Mouse (Mus musculus): ENCODE measurements around the gene Irf2. TPM values are rescaled to one million over a fixed set of nuclear protein-coding genes. Genes with fewer than 3 reads are reported as not detected.

Irf2 gene
- 10.1 and 14.1 TPM in 2 replicates for polyA plus RNA-seq (2014; fragmentation: Nextera tagmentation; extraction: Ambion mirVana)

- Histone ChIP-seq H3K4me1 (ENCODE audit: control insufficient read depth, insufficient read depth, low read length) (peaks cover 6% of the 10 kb centered on the region; the same call in 1 of the 2 replicates), H3K27me3 (ENCODE audit: control insufficient read depth, insufficient read depth, low read length) (no peaks in the 10 kb centered on the region), H3K9ac (ENCODE audit: low read length) (peak within 1 kb of the TSS; percentile 93), H3K27ac (ENCODE audit: low read depth, low read length) (peak within 1 kb of the TSS; percentile 88), H3K4me2 (ENCODE audit: low read depth) (peak within 1 kb of the TSS; percentile 81), H3K9me3 (ENCODE audit: control insufficient read depth, low read length) (0 out of 2 replicates have a peak, but pooled peaks cover 3% of the 10 kb centered on the region), H3K4me3 (ENCODE audit: low read depth, low read length) (peak within 1 kb of the TSS; percentile 95), H3K36me3 (ENCODE audit: control insufficient read depth, insufficient read depth, low read length) (no peaks in the 10 kb centered on the region)
- ATAC-seq (ENCODE audit: insufficient read depth, low FRiP score, low TSS enrichment): peak; percentile 70
- under 1% methylated on average over 49 of the region's 51 CpGs for WGBS
- peak; percentile 86 for DNase-seq (ENCODE audit: low spot score)
Measured at GRCm38 (mm10) chr8:46739003-46739949, at the start of gene Irf2. TSS of gene Irf2 (plus strand) at chr8:46739732.

DNA sequence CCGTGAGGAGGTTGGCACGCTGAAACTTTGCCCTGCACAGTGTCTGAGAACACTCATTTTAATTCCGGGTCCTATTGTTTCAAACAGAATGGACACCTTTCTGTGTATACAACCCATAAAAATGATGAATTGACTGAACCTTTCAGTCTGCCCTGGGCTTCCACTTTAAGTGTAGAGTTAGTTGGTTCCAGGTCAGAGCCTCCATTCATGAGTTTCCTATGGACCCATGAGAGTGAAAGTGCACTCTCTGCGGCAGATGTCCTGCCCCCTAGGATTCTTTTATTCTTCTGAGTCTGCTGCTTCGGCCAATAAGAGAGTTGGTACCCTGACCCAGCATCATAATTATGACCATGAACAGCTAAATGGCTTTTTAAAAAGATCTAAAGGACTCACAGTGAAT lies 49.4 kb upstream of the Irf2 start:
- Histone ChIP-seq H3K4me1 (ENCODE audit: control insufficient read depth, insufficient read depth, low read length) (peaks cover 12% of the 10 kb centered on the region; the same call in 1 of the 2 replicates), H3K9ac (ENCODE audit: low read length) (no peak overlapping the region), H3K4me3 (ENCODE audit: low read depth, low read length) (no peak overlapping the region), H3K9me3 (ENCODE audit: control insufficient read depth, low read length) (no peaks in the 10 kb centered on the region), H3K27ac (ENCODE audit: low read depth, low read length) (peak overlapping the region; percentile 41; the same call in 1 of the 2 replicates), H3K36me3 (ENCODE audit: control insufficient read depth, insufficient read depth, low read length) (no peaks in the 10 kb centered on the region), H3K27me3 (ENCODE audit: control insufficient read depth, insufficient read depth, low read length) (no peaks in the 10 kb centered on the region), H3K4me2 (ENCODE audit: low read depth) (no peak overlapping the region; the same call in 1 of the 2 replicates)
- ATAC-seq (ENCODE audit: insufficient read depth, low FRiP score, low TSS enrichment): peak; percentile 42; the same call in 1 of the 2 replicates
- 43% methylated on average over 5 of the region's 5 CpGs for WGBS
- no peak for DNase-seq (ENCODE audit: low spot score)

DNA sequence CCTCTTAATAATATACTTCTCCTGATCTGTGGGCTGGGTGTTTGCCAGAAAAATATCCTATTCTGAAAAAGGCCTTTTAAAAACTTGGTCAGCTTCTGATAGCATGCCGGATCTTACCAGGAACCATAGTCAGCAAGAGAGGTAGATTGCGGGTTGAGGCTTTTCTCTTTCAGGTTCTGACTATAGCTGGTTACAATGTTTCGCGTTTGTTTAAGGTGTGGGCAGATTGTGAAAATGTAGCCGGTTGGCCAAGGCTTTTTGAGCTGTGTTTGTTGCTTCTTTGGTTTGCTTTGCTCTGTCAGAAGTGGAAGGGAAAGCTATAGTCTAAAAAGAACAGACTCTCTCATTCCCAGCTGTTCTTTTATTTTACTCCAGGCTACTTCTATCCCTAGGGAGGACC lies 49.0 kb upstream of the Irf2 start:
- H3K36me3 ChIP-seq (ENCODE audit: control insufficient read depth, insufficient read depth, low read length): no peaks in the 10 kb centered on the region
- H3K4me2 ChIP-seq (ENCODE audit: low read depth): no peak overlapping the region
- ATAC-seq (ENCODE audit: insufficient read depth, low FRiP score, low TSS enrichment) (no peak), DNase-seq (ENCODE audit: low spot score) (no peak)
- H3K4me3 ChIP-seq (ENCODE audit: low read depth, low read length): no peak overlapping the region
- H3K4me1 ChIP-seq (ENCODE audit: control insufficient read depth, insufficient read depth, low read length): peaks cover 12% of the 10 kb centered on the region; the same call in 1 of the 2 replicates
- no peaks in the 10 kb centered on the region for H3K27me3 ChIP-seq (ENCODE audit: control insufficient read depth, insufficient read depth, low read length)
- H3K27ac ChIP-seq (ENCODE audit: low read depth, low read length): no peak overlapping the region; the same call in 1 of the 2 replicates
- WGBS: 60% methylated on average over 5 of the region's 5 CpGs
- H3K9ac ChIP-seq (ENCODE audit: low read length): no peak overlapping the region
- H3K9me3 ChIP-seq (ENCODE audit: control insufficient read depth, low read length): no peaks in the 10 kb centered on the region

DNA sequence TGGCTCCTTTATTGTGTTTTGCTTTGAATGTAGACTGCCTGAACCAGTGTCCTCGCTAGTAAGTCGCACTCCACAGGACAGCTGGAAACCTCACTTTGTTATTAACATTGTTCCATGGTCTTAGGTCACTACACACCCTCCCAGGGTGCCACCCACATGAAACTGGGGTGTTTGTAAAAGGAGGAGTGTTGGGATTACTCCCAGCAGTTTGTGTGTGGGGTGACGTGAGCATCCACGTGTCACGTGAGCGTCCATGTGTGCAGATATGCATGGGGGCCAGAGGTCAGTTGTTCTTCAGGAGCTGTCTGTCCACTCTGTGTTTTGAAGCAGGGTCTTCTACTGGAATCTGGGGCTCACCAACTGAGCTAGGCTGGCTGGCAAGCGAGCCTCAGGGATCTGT lies 48.2 kb upstream of the Irf2 start:
- no peak for ATAC-seq (ENCODE audit: insufficient read depth, low FRiP score, low TSS enrichment)

GRCm38 (mm10) chr8:46696256-46697041 lies 43.1 kb upstream of the Irf2 start:
- H3K27me3 ChIP-seq (ENCODE audit: control insufficient read depth, insufficient read depth, low read length): no peaks in the 10 kb centered on the region
- WGBS: 82% methylated on average over 15 of the region's 15 CpGs
- no peak overlapping the region for H3K4me3 ChIP-seq (ENCODE audit: low read depth, low read length)
- no peak overlapping the region for H3K4me2 ChIP-seq (ENCODE audit: low read depth)
- no peak overlapping the region for H3K9ac ChIP-seq (ENCODE audit: low read length)
- no peak for ATAC-seq (ENCODE audit: insufficient read depth, low FRiP score, low TSS enrichment)
- DNase-seq (ENCODE audit: low spot score): no peak
- H3K4me1 ChIP-seq (ENCODE audit: control insufficient read depth, insufficient read depth, low read length): peaks cover 9% of the 10 kb centered on the region; the same call in 1 of the 2 replicates
- no peaks in the 10 kb centered on the region for H3K36me3 ChIP-seq (ENCODE audit: control insufficient read depth, insufficient read depth, low read length)
- H3K9me3 ChIP-seq (ENCODE audit: control insufficient read depth, low read length): no peaks in the 10 kb centered on the region
- H3K27ac ChIP-seq (ENCODE audit: low read depth, low read length): no peak overlapping the region

More for the DNA sequence above, 48.2 kb upstream of the Irf2 start:
- Histone ChIP-seq H3K27ac (ENCODE audit: low read depth, low read length) (no peak overlapping the region), H3K4me3 (ENCODE audit: low read depth, low read length) (no peak overlapping the region), H3K36me3 (ENCODE audit: control insufficient read depth, insufficient read depth, low read length) (no peaks in the 10 kb centered on the region), H3K4me1 (ENCODE audit: control insufficient read depth, insufficient read depth, low read length) (peaks cover 12% of the 10 kb centered on the region; the same call in 1 of the 2 replicates), H3K9me3 (ENCODE audit: control insufficient read depth, low read length) (no peaks in the 10 kb centered on the region), H3K4me2 (ENCODE audit: low read depth) (no peak overlapping the region), H3K27me3 (ENCODE audit: control insufficient read depth, insufficient read depth, low read length) (no peaks in the 10 kb centered on the region), H3K9ac (ENCODE audit: low read length) (no peak overlapping the region)
- WGBS: 49% methylated on average over 7 of the region's 7 CpGs
- DNase-seq (ENCODE audit: low spot score): no peak

GRCm38 (mm10) chr8:46697566-46697965 lies 42.0 kb upstream of the Irf2 start:
- H3K9me3 ChIP-seq (ENCODE audit: control insufficient read depth, low read length): no peaks in the 10 kb centered on the region
- WGBS: 78% methylated on average over 4 of the region's 4 CpGs
- H3K9ac ChIP-seq (ENCODE audit: low read length): no peak overlapping the region
- no peaks in the 10 kb centered on the region for H3K36me3 ChIP-seq (ENCODE audit: control insufficient read depth, insufficient read depth, low read length)
- H3K27ac ChIP-seq (ENCODE audit: low read depth, low read length): no peak overlapping the region
- ATAC-seq (ENCODE audit: insufficient read depth, low FRiP score, low TSS enrichment) (no peak), DNase-seq (ENCODE audit: low spot score) (no peak)
- no peak overlapping the region for H3K4me3 ChIP-seq (ENCODE audit: low read depth, low read length)
- H3K4me1 ChIP-seq (ENCODE audit: control insufficient read depth, insufficient read depth, low read length): no peaks in the 10 kb centered on the region
- H3K27me3 ChIP-seq (ENCODE audit: control insufficient read depth, insufficient read depth, low read length): no peaks in the 10 kb centered on the region
- H3K4me2 ChIP-seq (ENCODE audit: low read depth): no peak overlapping the region

DNA sequence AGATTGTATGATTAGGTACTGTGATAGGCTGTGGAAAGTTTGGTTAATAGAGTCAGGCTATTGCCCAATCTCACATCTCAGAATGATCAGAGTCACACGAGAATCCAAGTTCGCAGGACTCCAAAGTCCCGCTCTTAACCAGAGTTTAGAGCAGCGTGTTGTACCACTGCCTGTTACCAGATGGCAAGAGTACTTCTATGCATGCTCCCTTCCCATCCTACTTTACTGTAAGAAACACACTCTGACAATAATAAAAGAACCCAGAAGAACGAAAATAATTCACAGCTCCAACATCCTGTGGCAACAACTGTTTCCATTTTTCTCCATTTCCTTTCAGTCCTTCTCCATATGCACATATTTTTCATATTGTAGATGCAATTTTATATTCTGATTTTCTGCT lies 41.4 kb upstream of the Irf2 start:
- WGBS: 95% methylated on average over 5 of the region's 5 CpGs
- Histone ChIP-seq H3K9me3 (ENCODE audit: control insufficient read depth, low read length) (no peaks in the 10 kb centered on the region), H3K27me3 (ENCODE audit: control insufficient read depth, insufficient read depth, low read length) (no peaks in the 10 kb centered on the region)

DNA sequence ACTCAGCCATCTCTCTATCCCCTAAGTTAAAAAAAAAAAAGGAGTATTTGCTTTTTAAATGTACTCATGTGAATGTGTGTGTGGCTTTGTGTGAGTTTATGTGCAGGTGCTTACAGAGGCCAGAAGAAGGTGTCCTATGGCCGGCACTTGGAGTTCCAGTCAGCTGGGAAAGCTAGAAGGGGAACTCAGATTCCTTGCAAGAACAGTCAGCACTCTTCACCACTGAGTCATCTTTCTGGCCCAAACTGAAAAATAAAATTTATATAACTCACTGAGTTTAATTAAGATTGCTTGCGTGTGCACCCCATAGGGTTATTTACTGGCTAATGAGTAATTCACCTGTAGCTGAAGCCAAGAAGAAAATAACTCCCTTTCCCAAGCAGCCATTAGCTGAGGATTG lies 34.4 kb upstream of the Irf2 start:
- no peak for DNase-seq (ENCODE audit: low spot score)
- no peaks in the 10 kb centered on the region for H3K27me3 ChIP-seq (ENCODE audit: control insufficient read depth, insufficient read depth, low read length)
- no peak for ATAC-seq (ENCODE audit: insufficient read depth, low FRiP score, low TSS enrichment)
- H3K36me3 ChIP-seq (ENCODE audit: control insufficient read depth, insufficient read depth, low read length): no peaks in the 10 kb centered on the region
- WGBS: 93% methylated on average over 2 of the region's 2 CpGs
- no peaks in the 10 kb centered on the region for H3K9me3 ChIP-seq (ENCODE audit: control insufficient read depth, low read length)
- no peak overlapping the region for H3K4me2 ChIP-seq (ENCODE audit: low read depth)
- no peaks in the 10 kb centered on the region for H3K4me1 ChIP-seq (ENCODE audit: control insufficient read depth, insufficient read depth, low read length)
- no peak overlapping the region for H3K27ac ChIP-seq (ENCODE audit: low read depth, low read length)
- H3K9ac ChIP-seq (ENCODE audit: low read length): no peak overlapping the region
- no peak overlapping the region for H3K4me3 ChIP-seq (ENCODE audit: low read depth, low read length)

More for the DNA sequence above, 41.4 kb upstream of the Irf2 start:
- no peak overlapping the region for H3K9ac ChIP-seq (ENCODE audit: low read length)
- H3K4me3 ChIP-seq (ENCODE audit: low read depth, low read length): no peak overlapping the region
- no peak overlapping the region for H3K27ac ChIP-seq (ENCODE audit: low read depth, low read length)
- no peaks in the 10 kb centered on the region for H3K4me1 ChIP-seq (ENCODE audit: control insufficient read depth, insufficient read depth, low read length)
- DNase-seq (ENCODE audit: low spot score): no peak
- no peak for ATAC-seq (ENCODE audit: insufficient read depth, low FRiP score, low TSS enrichment)
- H3K36me3 ChIP-seq (ENCODE audit: control insufficient read depth, insufficient read depth, low read length): no peaks in the 10 kb centered on the region
- no peak overlapping the region for H3K4me2 ChIP-seq (ENCODE audit: low read depth)

Data from neural tube, embryonic 11.5 days (tissue).